Mouse (Mus musculus): Measurements from ENCODE around the gene Qrich2. TPM values are rescaled to one million over a fixed set of nuclear protein-coding genes. Genes with fewer than 3 reads are reported as not detected.
A peak's percentile ranks its signal among the peaks of the same experiment; 100 is the strongest.

Gene Qrich2
- total and polyA plus RNA-seq, 3 experiments = 0.11 TPM; not detected in 2

DNA sequence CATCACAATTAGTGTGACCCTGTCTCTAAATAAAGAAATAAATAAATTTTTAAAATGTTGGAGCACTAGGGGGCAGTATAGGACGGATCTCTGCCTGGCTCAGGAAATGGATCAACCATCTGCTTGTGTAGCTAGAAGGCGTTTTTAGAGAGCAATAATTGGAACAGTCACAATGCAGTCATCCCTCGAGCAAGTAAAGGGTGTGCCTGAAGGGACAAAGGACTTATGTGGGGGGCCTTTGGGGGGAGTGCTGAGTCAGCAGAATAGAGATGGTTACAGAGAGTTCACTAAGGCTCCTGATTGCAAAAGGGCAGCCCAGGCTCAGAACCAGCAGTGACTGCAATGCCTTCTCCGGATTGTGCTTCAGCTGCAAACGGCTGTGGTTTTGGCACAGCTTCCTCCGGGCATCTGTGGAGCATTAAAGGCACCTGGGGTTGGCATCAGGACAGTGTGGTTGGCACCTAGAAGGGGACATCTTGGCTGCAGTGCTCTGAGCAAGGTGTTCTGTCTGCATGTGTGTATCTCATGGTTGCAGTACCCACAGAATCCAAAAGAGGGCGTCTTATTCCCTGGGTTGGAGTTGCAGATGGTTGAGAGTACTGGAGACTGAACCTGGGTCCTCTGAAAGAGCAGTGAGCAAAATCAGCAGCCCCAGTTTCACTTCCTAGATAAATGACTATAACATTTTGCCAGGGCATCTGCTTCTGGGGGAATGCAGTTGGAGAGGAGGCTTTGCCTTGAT is 35.1 kb upstream of the Qrich2 start (continued):
- TF ChIP-seq CHD1 (IDR thresholded peaks at IDR 0.05; ENCODE audit: low read depth, low read length) (no peak), BHLHE40 (IDR thresholded peaks at IDR 0.05; ENCODE audit: borderline replicate concordance, low read depth, low read length) (no peak), POLR2AphosphoS5 (IDR thresholded peaks at IDR 0.05; ENCODE audit: borderline replicate concordance, low read depth, low read length) (no peak)

GRCm38 (mm10) chr11:116499018-116499417 is 33.0 kb upstream of the Qrich2 start:
- no peaks in the 10 kb centered on the region for H3K9me3 ChIP-seq (replicated peaks; ENCODE audit: insufficient read depth, low read length)
- TF ChIP-seq MYB (IDR thresholded peaks at IDR 0.05; ENCODE audit: low read depth, low read length) (no peak), ZNF384 (IDR thresholded peaks at IDR 0.05; ENCODE audit: low read depth, low read length) (peak; percentile 88), CTCF (IDR thresholded peaks at IDR 0.05 in 2 of 3, conservative IDR thresholded peaks at IDR 0.05 in 1 of 3; ENCODE audit: control insufficient read depth in 1 of 3, insufficient read depth in 1 of 3, low read depth in 2 of 3, low read length in 3 of 3, poor library complexity in 1 of 3, severe bottlenecking in 1 of 3) (peak in 1 of 3 experiments; percentile 28; a peak in 2 of 6 replicates), POLR2A (IDR thresholded peaks at IDR 0.05; ENCODE audit: control insufficient read depth in 1 of 2, insufficient read depth in 1 of 2, low read depth in 1 of 2, low read length in 2 of 2, poor library complexity in 1 of 2) (no peak), RAD21 (IDR thresholded peaks at IDR 0.05; ENCODE audit: low read depth, low read length) (no peak), GABPA (IDR thresholded peaks at IDR 0.05; ENCODE audit: low read depth, low read length) (no peak), TAL1 (IDR thresholded peaks at IDR 0.05; ENCODE audit: low read length) (no peak)
- no peak for DNase-seq (ENCODE audit: low read depth, low spot score)
- no peak overlapping the region for H3K4me3 ChIP-seq (ENCODE audit: control insufficient read depth in 1 of 2, insufficient read depth in 1 of 2, low read depth in 2 of 2, low read length in 2 of 2)
- peaks cover 0 to 20% of the 10 kb centered on the region in 2 experiments; a peak in 2 of 4 replicates for H3K36me3 ChIP-seq (ENCODE audit: control insufficient read depth in 1 of 2, insufficient read depth in 2 of 2, low read length in 2 of 2)
- no peaks in the 10 kb centered on the region; the same call in 1 of the 2 replicates for H3K79me2 ChIP-seq (ENCODE audit: control insufficient read depth, insufficient read depth, low read length, poor library complexity)
- H3K27me3 ChIP-seq (ENCODE audit: control insufficient read depth in 1 of 2, insufficient read depth in 2 of 2, low read length in 2 of 2) = no peaks in the 10 kb centered on the region
- H3K4me1 ChIP-seq (ENCODE audit: control insufficient read depth in 1 of 2, insufficient read depth in 2 of 2, low read length in 2 of 2) = peaks cover 15 to 33% of the 10 kb centered on the region in 2 experiments
- no peak overlapping the region for H3K9ac ChIP-seq (ENCODE audit: control insufficient read depth, low read depth, low read length, poor library complexity, severe bottlenecking)
- no peak overlapping the region for H3K27ac ChIP-seq (ENCODE audit: control insufficient read depth, low read depth, low read length)

- peaks cover 15 to 35% of the 10 kb centered on the region in 2 experiments for H3K4me1 ChIP-seq (ENCODE audit: control insufficient read depth in 1 of 2, insufficient read depth in 2 of 2, low read length in 2 of 2)
- no peak overlapping the region for H3K4me3 ChIP-seq (ENCODE audit: control insufficient read depth in 1 of 2, insufficient read depth in 1 of 2, low read depth in 2 of 2, low read length in 2 of 2)
- H3K9ac ChIP-seq (ENCODE audit: control insufficient read depth, low read depth, low read length, poor library complexity, severe bottlenecking) = no peak overlapping the region
These were observed 32.6 kb upstream of the Qrich2 start for GRCm38 (mm10) chr11:116498596-116498995.

More at GRCm38 (mm10) chr11:116498596-116498995, 32.6 kb upstream of the Qrich2 start:
- Histone ChIP-seq H3K27me3 (ENCODE audit: control insufficient read depth in 1 of 2, insufficient read depth in 2 of 2, low read length in 2 of 2) (no peaks in the 10 kb centered on the region), H3K36me3 (ENCODE audit: control insufficient read depth in 1 of 2, insufficient read depth in 2 of 2, low read length in 2 of 2) (peaks cover 0 to 20% of the 10 kb centered on the region in 2 experiments; a peak in 2 of 4 replicates), H3K9me3 (replicated peaks; ENCODE audit: insufficient read depth, low read length) (no peaks in the 10 kb centered on the region), H3K79me2 (ENCODE audit: control insufficient read depth, insufficient read depth, low read length, poor library complexity) (no peaks in the 10 kb centered on the region; the same call in 1 of the 2 replicates), H3K27ac (ENCODE audit: control insufficient read depth, low read depth, low read length) (no peak overlapping the region)
- no peak for DNase-seq (ENCODE audit: low read depth, low spot score)
- TF ChIP-seq POLR2AphosphoS5 (IDR thresholded peaks at IDR 0.05; ENCODE audit: borderline replicate concordance, low read depth, low read length) (no peak), SIN3A (IDR thresholded peaks at IDR 0.05; ENCODE audit: low read length) (no peak), MAZ (IDR thresholded peaks at IDR 0.05; ENCODE audit: low read depth, low read length) (no peak), RCOR1 (IDR thresholded peaks at IDR 0.05; ENCODE audit: low read depth, low read length) (no peak), MXI1 (IDR thresholded peaks at IDR 0.05; ENCODE audit: low read depth, low read length) (no peak), POLR2AphosphoS2 (IDR thresholded peaks at IDR 0.05; ENCODE audit: low read length) (no peak), MYC (IDR thresholded peaks at IDR 0.05; ENCODE audit: low read depth, low read length) (no peak), MAFK (IDR thresholded peaks at IDR 0.05; ENCODE audit: borderline replicate concordance, low read depth, low read length) (no peak), USF1 (IDR thresholded peaks at IDR 0.05; ENCODE audit: low read depth, low read length) (no peak), SMC3 (IDR thresholded peaks at IDR 0.05; ENCODE audit: low read depth, low read length) (no peak), KAT2A (conservative IDR thresholded peaks at IDR 0.05; ENCODE audit: low read depth, low read length) (no peak), ZKSCAN1 (IDR thresholded peaks at IDR 0.05; ENCODE audit: low read depth, low read length) (no peak), ELF1 (IDR thresholded peaks at IDR 0.05; ENCODE audit: low read depth, low read length) (no peak)

All from MEL (cell line).